8 mouse cellular contexts compared by ENCODE assay signal in the genomic region with DNA sequence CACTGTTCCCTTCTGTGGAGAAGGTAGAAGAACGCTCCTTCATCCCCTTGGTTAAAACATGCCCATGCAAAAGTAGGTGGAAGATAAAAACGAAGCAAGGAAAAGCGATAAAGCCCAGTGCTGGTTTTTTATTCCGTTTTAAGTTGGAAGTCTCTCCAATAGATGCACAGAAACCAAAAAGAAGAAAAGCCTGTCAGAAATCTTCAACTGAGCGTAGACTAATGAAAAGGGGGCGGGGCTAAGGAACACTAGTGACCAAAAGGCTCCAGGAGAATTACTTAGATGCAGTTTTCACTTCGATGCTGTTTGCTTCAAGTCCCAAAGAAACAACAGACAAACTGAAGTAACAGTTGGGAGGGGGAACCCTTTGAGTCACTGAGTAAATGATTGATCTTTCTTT. TPM values are rescaled to one million over a fixed set of nuclear protein-coding genes. Genes with fewer than 3 reads are reported as not detected.
DNase-seq lines count a peak whose midpoint lies in the region; ATAC-seq lines count a peak whose summit lies in the region.

No protein-coding gene starts in this region.

- H3K4me1 ChIP-seq in neural tube, embryonic 11.5 days (ENCODE audit: control insufficient read depth, insufficient read depth, low read length), result peaks cover 11% of the 10 kb centered on the region; the same call in 1 of the 2 replicates
- H3K4me1 ChIP-seq in limb, embryonic 12.5 days (replicated peaks), result peaks cover 22% of the 10 kb centered on the region
- no peaks in the 10 kb centered on the region; the same call in 1 of the 2 replicates for H3K4me1 ChIP-seq in stomach, embryonic 15.5 days

- ATAC-seq in neural tube, embryonic 11.5 days (ENCODE audit: insufficient read depth, low FRiP score, low TSS enrichment), result no peak
- no peak for ATAC-seq in limb, embryonic 12.5 days (ENCODE audit: insufficient number of reproducible peaks, insufficient read depth, low FRiP score, low TSS enrichment, low read depth)
- no peak for ATAC-seq in stomach, embryonic 15.5 days (ENCODE audit: insufficient read depth, low FRiP score, low read depth)

- H3K9ac ChIP-seq in neural tube, embryonic 11.5 days (ENCODE audit: low read length), result no peak overlapping the region
- H3K9ac ChIP-seq in limb, embryonic 12.5 days (replicated peaks), result no peak overlapping the region
- H3K9ac ChIP-seq in stomach, embryonic 15.5 days, result no peak overlapping the region

- 38% methylated on average over 7 of the region's 7 CpGs for WGBS in neural tube, embryonic 11.5 days
- 27% methylated on average over 7 of the region's 7 CpGs for WGBS in limb, embryonic 12.5 days
- WGBS in stomach, embryonic 15.5 days, result 34% methylated on average over 7 of the region's 7 CpGs

- H3K27ac ChIP-seq in neural tube, embryonic 11.5 days (ENCODE audit: low read depth, low read length), result no peak overlapping the region
- H3K27ac ChIP-seq in limb, embryonic 12.5 days, result no peak overlapping the region
- H3K27ac ChIP-seq in stomach, embryonic 15.5 days, result no peak overlapping the region

- H3K27me3 ChIP-seq in neural tube, embryonic 11.5 days (ENCODE audit: control insufficient read depth, insufficient read depth, low read length), result no peaks in the 10 kb centered on the region
- 0 out of 2 replicates have a peak, but pooled peaks cover 15% of the 10 kb centered on the region for H3K27me3 ChIP-seq in limb, embryonic 12.5 days
- H3K27me3 ChIP-seq in stomach, embryonic 15.5 days (replicated peaks), result no peaks in the 10 kb centered on the region

- peak overlapping the region; percentile 93; the same call in 1 of the 2 replicates for H3K4me3 ChIP-seq in neural tube, embryonic 11.5 days (ENCODE audit: low read depth, low read length)
- H3K4me3 ChIP-seq in limb, embryonic 12.5 days (replicated peaks), result peak overlapping the region; percentile 93; the same call in 1 of the 2 replicates
- 0 out of 2 replicates have a peak overlapping the region, but pooled peaks have one; percentile 2 for H3K4me3 ChIP-seq in stomach, embryonic 15.5 days (replicated peaks)

- DNase-seq in embryo, embryonic 10 days (ENCODE audit: low spot score), result peak; percentile 21
- DNase-seq in embryo, embryonic 9.5 days (ENCODE audit: extremely low spot score), result no peak
- no peak for DNase-seq in neural tube, embryonic 11.5 days (ENCODE audit: low spot score)
- no peak for DNase-seq in neural tube, embryonic 10.5 days (ENCODE audit: extremely low spot score, low spot score)
- DNase-seq in right cerebral cortex, postnatal 36 days (ENCODE audit: low spot score in 2 of 2), result no peak
- no peak for DNase-seq in spleen, postnatal 14 days (ENCODE audit: low spot score in 2 of 2)

- no peaks in the 10 kb centered on the region for H3K36me3 ChIP-seq in neural tube, embryonic 11.5 days (ENCODE audit: control insufficient read depth, insufficient read depth, low read length)
- no peaks in the 10 kb centered on the region for H3K36me3 ChIP-seq in limb, embryonic 12.5 days
- no peaks in the 10 kb centered on the region for H3K36me3 ChIP-seq in stomach, embryonic 15.5 days

- no peaks in the 10 kb centered on the region for H3K9me3 ChIP-seq in neural tube, embryonic 11.5 days (ENCODE audit: control insufficient read depth, low read length)
- H3K9me3 ChIP-seq in limb, embryonic 12.5 days, result no peaks in the 10 kb centered on the region
- H3K9me3 ChIP-seq in stomach, embryonic 15.5 days, result no peaks in the 10 kb centered on the region

- H3K4me2 ChIP-seq in neural tube, embryonic 11.5 days (ENCODE audit: low read depth), result peak overlapping the region; percentile 85
- H3K4me2 ChIP-seq in limb, embryonic 12.5 days, result peak overlapping the region; percentile 88
- peak overlapping the region; percentile 91; the same call in 1 of the 2 replicates for H3K4me2 ChIP-seq in stomach, embryonic 15.5 days

RNA-seq across cellular contexts. Expression of a gene that starts 1.2 kb away (rescaled TPM):
- 93.3 and 95.7 TPM in 2 replicates for polyA plus RNA-seq in neural tube, embryonic 11.5 days (2014; fragmentation: Nextera tagmentation; extraction: Ambion mirVana)
- polyA plus RNA-seq in limb, embryonic 12.5 days (2016; fragmentation: Nextera tagmentation; extraction: Ambion mirVana), result 76.9 and 83.1 TPM in 2 replicates
- polyA plus RNA-seq in stomach, embryonic 15.5 days (2015; fragmentation: Nextera tagmentation; extraction: Ambion mirVana), result 48.9 and 50.1 TPM in 2 replicates

Comparison
In these comparisons a context has a peak if more than half of its experiments do, and no peak if none do; other contexts are left out.
1. H3K4me3 ChIP-seq: peak in every context shown above with its lines; median percentile 93 in neural tube, embryonic 11.5 days; 93 in limb, embryonic 12.5 days; 2 in stomach, embryonic 15.5 days.